Mouse (Mus musculus) midbrain, postnatal 0 days (tissue): ENCODE data around the gene Tex45. TPM values are rescaled to one million over a fixed set of nuclear protein-coding genes. Genes with fewer than 3 reads are reported as not detected.

Experiments
- ATAC-seq: fragments of 200-750 bp; cut with Nextera tagmentation; 2 replicates; pipeline ENCODE4 v1.8.0; 2017; ENCODE audit warnings: moderate number of reproducible peaks, mild to moderate bottlenecking, moderate TSS enrichment, moderate library complexity; ENCODE audit not compliant: low FRiP score
- DNase-seq: peaks from one replicate; pipeline ENCODE4 v3.0.0-alpha.2; 2015; ENCODE audit warnings: low spot score
- H3K27ac ChIP-seq: fragments of 300-500 bp; sonication (generic); 2 replicates; pipeline ENCODE4 v1.5.1; 2014; ENCODE audit warnings: low read depth, mild to moderate bottlenecking, low read length, mixed read lengths
- H3K27me3 ChIP-seq: fragments of 300-500 bp; sonication (generic); 2 replicates; pipeline ENCODE4 v1.6.1; 2014; ENCODE audit warnings: low read length, control low read depth, mixed read lengths; ENCODE audit not compliant: insufficient read depth
- H3K36me3 ChIP-seq: fragments of 300-500 bp; sonication (generic); 2 replicates; pipeline ENCODE4 v1.6.1; 2014; ENCODE audit warnings: low read length, control low read depth, mixed read lengths; ENCODE audit not compliant: insufficient read depth
- H3K4me1 ChIP-seq: fragments of 300-500 bp; sonication (generic); 2 replicates; pipeline ENCODE4 v1.6.1; 2014; ENCODE audit warnings: mild to moderate bottlenecking, control low read depth, antibody characterized with exemption, low read length, mixed read lengths; ENCODE audit not compliant: insufficient read depth
- H3K4me2 ChIP-seq: fragments of 300-500 bp; sonication (generic); 2 replicates; pipeline ENCODE4 v1.6.1; 2014; ENCODE audit warnings: low read depth, mild to moderate bottlenecking, low read length, mixed read lengths; ENCODE audit not compliant: poor library complexity, severe bottlenecking
- H3K4me3 ChIP-seq: fragments of 300-500 bp; sonication (generic); 2 replicates; pipeline ENCODE4 v1.5.1; 2014; ENCODE audit warnings: low read depth, mild to moderate bottlenecking, low read length, moderate library complexity
- H3K9ac ChIP-seq: fragments of 300-500 bp; sonication (generic); replicated peaks from 2 replicates; pipeline ENCODE4 v1.6.1; 2014; ENCODE audit warnings: mild to moderate bottlenecking, low read length, moderate library complexity, mixed read lengths; ENCODE audit not compliant: poor library complexity, severe bottlenecking
- H3K9me3 ChIP-seq: fragments of 300-500 bp; sonication (generic); 2 replicates; pipeline ENCODE4 v1.6.1; 2016; ENCODE audit warnings: low read length, control low read depth
- CTCF ChIP-seq: IDR thresholded peaks from 2 replicates; pipeline ENCODE4 v1.5.1; 2016; ENCODE audit warnings: antibody characterized with exemption, mild to moderate bottlenecking
- WGBS: fragments of 180-500 bp; shearing (Covaris S2); extraction: QIAGEN DNeasy Blood & Tissue Kit; methylation state at CpG from one replicate; pipeline ENCODE4 v1.1.7; 2014; 5-methylcytosine and 5-hydroxymethylcytosine counted together
- polyA plus RNA-seq: library from polyadenylated mRNA; unstranded; fragments of >200 nt; fragmentation: Nextera tagmentation; extraction: Ambion mirVana; gene quantifications from 2 replicates; pipeline ENCODE4 v1.2.1, GENCODE M21; 2015
- total RNA-seq: library from RNA; depleted of rRNA; stranded (reverse); fragments of >200 nt; gene quantifications from 2 replicates; pipeline ENCODE4 v1.2.3, GENCODE M21; 2014

Gene Tex45
- total and polyA plus RNA-seq, 2 experiments from 2014 or later, result 0.55 to 0.68 TPM

DNA sequence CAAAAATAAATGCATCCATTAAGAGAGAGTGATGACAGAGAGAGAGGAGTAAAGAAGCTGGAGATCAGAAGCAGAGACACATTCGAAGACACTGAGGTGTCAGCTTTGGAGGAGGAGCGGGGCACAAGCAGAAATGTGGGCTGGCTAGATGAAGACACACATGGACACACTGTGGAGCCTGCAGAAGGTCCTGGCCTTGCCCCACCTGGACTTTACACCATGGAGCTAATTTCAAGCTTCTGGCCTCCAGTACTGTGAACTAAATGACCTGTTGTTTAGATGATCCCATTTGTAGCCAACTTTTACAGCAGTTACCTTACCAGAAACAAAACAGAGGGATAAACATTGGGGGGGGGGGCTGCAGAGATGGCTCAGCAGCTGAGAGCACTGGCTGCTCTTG, 7.4 kb upstream of the Tex45 start:
- Histone ChIP-seq H3K27me3 (no peaks in the 10 kb centered on the region), H3K9ac (no peak overlapping the region), H3K4me1 (no peaks in the 10 kb centered on the region), H3K27ac (no peak overlapping the region), H3K9me3 (no peaks in the 10 kb centered on the region), H3K4me3 (no peak overlapping the region), H3K4me2 (no peak overlapping the region), H3K36me3 (no peaks in the 10 kb centered on the region; the same call in 1 of the 2 replicates)
- WGBS, result 86% methylated on average over 2 of the region's 2 CpGs
- DNase-seq (no peak), ATAC-seq (no peak)
- no peak for TF ChIP-seq CTCF

DNA sequence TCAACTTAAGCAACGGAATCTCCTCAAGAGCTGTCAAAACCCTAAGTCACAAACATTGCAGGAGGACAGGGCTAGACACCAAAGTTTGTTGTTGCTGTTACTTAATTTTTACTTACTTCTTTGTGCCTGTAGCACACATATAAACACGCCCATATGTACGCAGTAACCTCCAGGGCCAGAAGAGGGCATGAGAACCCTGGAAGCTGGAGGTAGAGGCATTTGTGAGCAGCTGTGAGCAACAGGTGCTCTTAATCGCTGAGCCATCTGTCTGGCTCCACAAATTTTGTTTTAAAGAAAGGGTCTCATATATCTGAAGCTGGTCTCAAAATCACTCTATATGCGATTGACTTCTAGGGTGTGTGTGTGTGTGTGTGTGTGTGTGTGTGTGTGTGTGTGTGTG, 6.4 kb upstream of the Tex45 start:
- Histone ChIP-seq H3K27me3 (no peaks in the 10 kb centered on the region), H3K36me3 (no peaks in the 10 kb centered on the region), H3K9me3 (no peaks in the 10 kb centered on the region), H3K4me3 (no peak overlapping the region), H3K9ac (no peak overlapping the region), H3K4me2 (no peak overlapping the region), H3K4me1 (no peaks in the 10 kb centered on the region), H3K27ac (no peak overlapping the region)
- no peak for ATAC-seq
- DNase-seq, result peak; percentile 54
- peak; percentile 67 for TF ChIP-seq CTCF
- WGBS, result 51% methylated on average over 5 of the region's 5 CpGs

DNA sequence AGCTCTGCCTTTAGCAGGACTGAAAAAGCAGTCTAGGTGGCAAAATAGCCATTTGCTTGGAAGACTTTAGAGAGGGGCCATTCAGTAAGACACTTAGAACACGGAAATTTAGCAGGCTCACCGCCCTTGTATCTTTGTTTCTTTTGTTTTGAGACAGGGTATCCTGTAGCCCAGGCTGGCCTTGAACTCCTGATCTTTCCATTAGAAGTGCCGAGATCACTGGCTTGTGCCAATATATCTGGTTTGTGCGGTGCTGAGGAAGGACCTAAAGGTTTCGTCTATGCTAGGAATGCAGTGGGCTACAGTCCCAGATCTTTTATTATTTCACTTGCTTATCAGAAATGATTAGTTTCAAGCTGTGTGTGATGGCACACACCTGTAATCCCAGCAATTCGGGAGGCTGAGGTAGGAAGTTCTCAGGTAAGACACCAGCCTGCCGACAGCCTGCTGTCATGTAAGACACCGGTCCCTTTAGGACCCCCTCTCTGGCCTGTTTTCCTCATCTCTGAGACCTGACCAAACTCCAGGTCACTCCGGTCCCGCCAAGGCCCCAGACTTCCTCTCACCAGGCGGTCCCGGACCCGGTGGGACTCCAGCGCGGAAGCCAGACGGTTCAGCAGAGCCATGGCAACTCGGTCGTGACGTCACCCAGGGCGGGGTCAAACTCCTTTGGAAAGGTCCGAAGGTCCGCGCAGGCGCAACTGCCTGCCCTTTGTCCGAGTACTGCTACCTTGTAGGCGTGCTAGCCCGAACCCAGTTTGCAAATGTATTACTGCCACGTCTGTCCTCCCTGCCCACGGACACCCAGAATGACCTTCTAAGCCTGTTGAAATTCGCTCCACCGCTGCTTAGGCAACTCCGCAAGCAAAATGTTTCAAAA, 3.4 kb upstream of the Tex45 start, which contains the start of gene Pex11g:
Gene Pex11g, minus strand, starts transcription at position 675 of the 880 bp plus-strand sequence.
- DNase-seq, result peak; percentile 98
- no peaks in the 10 kb centered on the region for H3K9me3 ChIP-seq

DNA sequence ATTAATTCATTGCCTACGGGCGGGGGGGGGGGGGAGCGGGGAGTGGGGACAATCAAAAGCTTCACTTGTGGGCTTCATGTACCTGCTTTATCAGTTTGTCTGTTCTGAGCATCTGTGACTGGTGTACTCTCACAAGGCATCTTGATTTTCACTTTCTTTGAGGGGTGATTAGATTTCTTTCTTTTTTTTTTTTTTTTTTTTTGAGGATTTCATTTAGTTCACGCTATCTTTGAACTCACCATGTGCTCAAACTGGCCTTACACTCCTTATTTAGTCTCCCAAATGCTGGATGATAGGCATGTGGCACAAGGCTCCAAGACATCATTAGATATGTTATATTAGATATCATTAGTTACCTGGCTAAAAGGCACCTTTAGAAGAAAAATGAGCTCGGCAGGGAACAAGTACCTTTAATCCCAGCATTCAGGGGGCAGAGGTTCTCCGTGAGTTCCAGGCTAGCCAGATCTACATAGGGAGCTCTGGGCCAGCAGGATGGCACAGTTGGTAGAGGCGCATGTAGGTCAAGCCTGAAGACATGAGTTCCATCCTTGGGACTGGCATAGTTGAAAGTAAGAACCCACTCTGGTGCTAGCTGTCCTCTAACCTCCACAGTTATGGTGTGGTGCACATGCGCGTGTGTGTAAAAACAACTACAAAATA, 2.6 kb upstream of the Tex45 start:
- Histone ChIP-seq H3K27ac (peak overlapping the region; percentile 78), H3K4me3 (peak overlapping the region; percentile 41), H3K27me3 (no peaks in the 10 kb centered on the region), H3K4me2 (peak overlapping the region; percentile 58), H3K36me3 (no peaks in the 10 kb centered on the region), H3K9ac (peak overlapping the region; percentile 62), H3K9me3 (no peaks in the 10 kb centered on the region), H3K4me1 (no peaks in the 10 kb centered on the region)
- DNase-seq, result no peak
- peak; percentile 29 for ATAC-seq
- 44% methylated on average over 9 of the region's 9 CpGs for WGBS
- TF ChIP-seq CTCF, result no peak

More for the DNA sequence above, 3.4 kb upstream of the Tex45 start, which contains the start of gene Pex11g:
- Histone ChIP-seq H3K4me2 (peak within 1 kb of the TSS; percentile 58), H3K27me3 (no peaks in the 10 kb centered on the region), H3K27ac (peak within 1 kb of the TSS; percentile 78), H3K36me3 (no peaks in the 10 kb centered on the region), H3K4me1 (no peaks in the 10 kb centered on the region), H3K9ac (peak within 1 kb of the TSS; percentile 62), H3K4me3 (peak within 1 kb of the TSS; percentile 41)
- 7% methylated on average over 32 of the region's 32 CpGs for WGBS
- peak; percentile 94 for ATAC-seq
- no peak for TF ChIP-seq CTCF

DNA sequence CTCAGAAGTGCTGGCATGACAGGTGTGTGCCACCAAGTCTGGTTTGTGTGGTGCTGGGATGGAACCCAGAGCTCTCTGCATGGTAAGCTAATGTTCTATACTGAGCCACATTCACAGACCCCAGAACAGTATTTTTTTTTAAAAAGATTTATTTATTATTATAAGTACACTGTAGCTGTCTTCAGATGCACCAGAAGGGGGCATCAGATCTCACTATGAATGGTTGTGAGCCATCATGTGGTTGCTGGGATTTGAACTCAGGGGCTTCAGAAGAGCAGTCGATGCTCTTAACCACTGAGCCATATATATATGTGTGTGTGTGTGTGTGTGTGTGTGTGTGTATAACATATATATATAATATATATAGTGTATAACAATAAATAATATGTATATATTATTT, 1.8 kb upstream of the Tex45 start:
- no peak for TF ChIP-seq CTCF
- Histone ChIP-seq H3K4me1 (no peaks in the 10 kb centered on the region), H3K36me3 (no peaks in the 10 kb centered on the region), H3K4me3 (no peak overlapping the region), H3K9ac (no peak overlapping the region), H3K27ac (no peak overlapping the region), H3K4me2 (no peak overlapping the region), H3K27me3 (no peaks in the 10 kb centered on the region), H3K9me3 (no peaks in the 10 kb centered on the region)
- WGBS, result 94% methylated on average over 1 of the region's 1 CpGs
- no peak for DNase-seq
- ATAC-seq, result no peak
